Mouse (Mus musculus): Measurements from ENCODE around the gene Cmklr1.

DNA sequence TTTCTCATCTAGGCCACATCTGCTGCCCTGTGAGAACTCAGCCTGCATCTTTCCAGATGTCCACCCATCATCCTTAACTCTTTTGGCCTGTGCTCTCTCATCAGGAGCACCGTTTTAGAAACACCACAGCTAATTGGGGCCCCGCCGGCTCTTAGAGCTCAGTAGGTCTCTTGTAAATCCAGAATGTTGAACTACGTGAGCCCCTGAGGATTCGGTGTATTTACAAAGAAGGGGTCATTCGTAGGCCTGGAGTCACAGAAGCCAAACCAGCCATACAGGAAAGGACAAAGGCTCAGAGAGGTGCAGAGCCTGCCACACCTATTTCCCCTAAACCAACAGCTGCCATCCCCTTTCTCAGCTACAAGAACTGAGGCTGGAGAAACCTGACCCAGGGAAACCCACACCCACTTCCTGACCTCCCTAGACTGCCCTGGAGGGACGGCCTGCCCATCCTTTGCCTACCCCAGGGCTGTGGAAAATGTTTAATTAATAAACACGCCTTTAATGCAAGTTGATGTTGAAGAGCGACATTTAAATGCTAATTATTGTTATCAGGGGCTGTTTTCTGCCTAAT lies 53.4 kb downstream of the Cmklr1 start:
- TF ChIP-seq CTCF (IDR thresholded peaks at IDR 0.05; ENCODE audit: borderline replicate concordance, insufficient read depth, low read depth, low read length) = no peak
- TF ChIP-seq POLR2A (IDR thresholded peaks at IDR 0.05; ENCODE audit: borderline replicate concordance, insufficient read depth, low read length) = no peak
